Mouse (Mus musculus): ENCODE measurements around the gene Mycl.

Gene Mycl

GRCm38 (mm10) chr4:123021591-123021990 lies 26.1 kb downstream of the Mycl start:
- no peak for DNase-seq

- no peak for DNase-seq
These were observed 27.4 kb downstream of the Mycl start for GRCm38 (mm10) chr4:123022896-123023295.

- no peak for DNase-seq
These were observed 30.0 kb downstream of the Mycl start for GRCm38 (mm10) chr4:123025418-123025817.

GRCm38 (mm10) chr4:123026161-123026560 lies 30.7 kb downstream of the Mycl start:
- DNase-seq, result no peak

- no peak for DNase-seq
These were observed 31.1 kb downstream of the Mycl start for GRCm38 (mm10) chr4:123026597-123026996.

GRCm38 (mm10) chr4:123034841-123035240 lies 39.4 kb downstream of the Mycl start:
- DNase-seq, result no peak

GRCm38 (mm10) chr4:123035636-123036035 lies 40.2 kb downstream of the Mycl start:
- no peak for DNase-seq

- DNase-seq, result no peak
These were observed 41.3 kb downstream of the Mycl start for GRCm38 (mm10) chr4:123036710-123037109.

- DNase-seq, result no peak
These were observed 45.7 kb downstream of the Mycl start for GRCm38 (mm10) chr4:123041131-123041530.

- DNase-seq, result no peak
These were observed 48.4 kb downstream of the Mycl start for GRCm38 (mm10) chr4:123043858-123044257.

- no peak for DNase-seq
These were observed 49.4 kb downstream of the Mycl start for GRCm38 (mm10) chr4:123044842-123045241.

- no peak for DNase-seq
These were observed 50.8 kb downstream of the Mycl start for GRCm38 (mm10) chr4:123046300-123046699.

- peak; percentile 37 for DNase-seq
These were observed 55.3 kb downstream of the Mycl start for GRCm38 (mm10) chr4:123050681-123051211.
